Mouse (Mus musculus) embryonic facial prominence, embryonic 13.5 days (tissue): ENCODE results near the gene Asf1b. TPM values are rescaled to one million over a fixed set of nuclear protein-coding genes. Genes with fewer than 3 reads are reported as not detected.
A peak's percentile ranks its signal among the peaks of the same experiment; 100 is the strongest.

ENCODE experiments used
- ATAC-seq: fragments of 200-750 bp; cut with Nextera tagmentation; 2 replicates; pipeline ENCODE4 v1.8.0; 2017; ENCODE audit warnings: low read depth; ENCODE audit not compliant: insufficient number of reproducible peaks, insufficient read depth, low FRiP score, low TSS enrichment
- H3K27ac ChIP-seq: fragments of 300-500 bp; sonication (generic); 2 replicates; pipeline ENCODE4 v1.5.1; 2015; ENCODE audit warnings: moderate library complexity, mild to moderate bottlenecking, inconsistent platforms
- H3K27me3 ChIP-seq: fragments of 300-500 bp; sonication (generic); 2 replicates; pipeline ENCODE4 v1.6.1; 2015; ENCODE audit warnings: mild to moderate bottlenecking, inconsistent platforms
- H3K36me3 ChIP-seq: fragments of 300-500 bp; sonication (generic); 2 replicates; pipeline ENCODE4 v1.6.1; 2015; ENCODE audit warnings: mild to moderate bottlenecking, inconsistent platforms
- H3K4me1 ChIP-seq: fragments of 300-500 bp; sonication (generic); 2 replicates; pipeline ENCODE4 v1.6.1; 2015; ENCODE audit warnings: inconsistent platforms
- H3K4me2 ChIP-seq: fragments of 300-500 bp; sonication (generic); 2 replicates; pipeline ENCODE4 v1.6.1; 2015; ENCODE audit warnings: moderate library complexity, mild to moderate bottlenecking, inconsistent platforms
- H3K4me3 ChIP-seq: fragments of 300-500 bp; sonication (generic); 2 replicates; pipeline ENCODE4 v1.5.1; 2015; ENCODE audit warnings: mild to moderate bottlenecking, inconsistent platforms
- H3K9ac ChIP-seq: fragments of 300-500 bp; sonication (generic); 2 replicates; pipeline ENCODE4 v1.6.1; 2015; ENCODE audit warnings: mild to moderate bottlenecking, inconsistent platforms
- H3K9me3 ChIP-seq: fragments of 300-500 bp; sonication (generic); 2 replicates; pipeline ENCODE4 v1.6.1; 2016; ENCODE audit warnings: inconsistent platforms
- WGBS: fragments of 180-500 bp; shearing (Covaris S2); methylation state at CpG from one replicate; pipeline ENCODE4 v1.1.7; 2015; ENCODE audit warnings: mixed read lengths; 5-methylcytosine and 5-hydroxymethylcytosine counted together
- polyA plus RNA-seq: library from polyadenylated mRNA; unstranded; fragments of >200 nt; fragmentation: Nextera tagmentation; extraction: Ambion mirVana; gene quantifications from 2 replicates; pipeline ENCODE4 v1.2.1, GENCODE M21; 2015

The Asf1b gene
- polyA plus RNA-seq = 58.0 and 61.3 TPM in 2 replicates

GRCm38 (mm10) chr8:83955106-83955957 lies at the start of gene Asf1b, which contains the start of gene Gm10644:
Gene Asf1b (plus strand): TSS chr8:83955507.
Gene Gm10644 (minus strand): TSS chr8:83955205.
- under 1% methylated on average over 75 of the region's 75 CpGs for WGBS
- peak within 1 kb of the TSS; percentile 73 for H3K9ac ChIP-seq
- no peaks in the 10 kb centered on the region for H3K9me3 ChIP-seq
- H3K27me3 ChIP-seq = no peaks in the 10 kb centered on the region
- no peaks in the 10 kb centered on the region for H3K36me3 ChIP-seq
- peak within 1 kb of the TSS; percentile 48; the same call in 1 of the 2 replicates for H3K27ac ChIP-seq
- peak within 1 kb of the TSS; percentile 72 for H3K4me3 ChIP-seq
- ATAC-seq = peak; percentile 99
- peaks cover 17% of the 10 kb centered on the region for H3K4me1 ChIP-seq
- peak within 1 kb of the TSS; percentile 96 for H3K4me2 ChIP-seq

- no peak overlapping the region for H3K9ac ChIP-seq
- WGBS = 85% methylated on average over 6 of the region's 6 CpGs
- H3K9me3 ChIP-seq = no peaks in the 10 kb centered on the region
- H3K36me3 ChIP-seq = peaks cover 25% of the 10 kb centered on the region
- ATAC-seq = no peak
- peaks cover 60% of the 10 kb centered on the region for H3K4me1 ChIP-seq
- no peak overlapping the region for H3K27ac ChIP-seq
- H3K4me3 ChIP-seq = no peak overlapping the region
- H3K27me3 ChIP-seq = no peaks in the 10 kb centered on the region
- no peak overlapping the region for H3K4me2 ChIP-seq
Measured at GRCm38 (mm10) chr8:83908583-83908982, 46.7 kb upstream of the Asf1b start.

- Histone ChIP-seq H3K4me2 (no peak overlapping the region), H3K27ac (no peak overlapping the region), H3K9me3 (no peaks in the 10 kb centered on the region), H3K9ac (0 out of 2 replicates have a peak overlapping the region, but pooled peaks have one; percentile 27), H3K4me1 (peaks cover 60% of the 10 kb centered on the region), H3K27me3 (no peaks in the 10 kb centered on the region), H3K36me3 (peaks cover 25% of the 10 kb centered on the region), H3K4me3 (no peak overlapping the region)
- 52% methylated on average over 8 of the region's 8 CpGs for WGBS
- ATAC-seq = no peak
Measured at GRCm38 (mm10) chr8:83909311-83909710, 46.0 kb upstream of the Asf1b start.

- Histone ChIP-seq H3K27ac (no peak overlapping the region), H3K36me3 (peaks cover 20% of the 10 kb centered on the region; the same call in 1 of the 2 replicates), H3K4me1 (peaks cover 59% of the 10 kb centered on the region), H3K9me3 (no peaks in the 10 kb centered on the region), H3K4me3 (no peak overlapping the region), H3K27me3 (no peaks in the 10 kb centered on the region), H3K9ac (no peak overlapping the region), H3K4me2 (no peak overlapping the region)
- no peak for ATAC-seq
- WGBS = 74% methylated on average over 5 of the region's 5 CpGs
Measured at GRCm38 (mm10) chr8:83911809-83912731, 43.2 kb upstream of the Asf1b start.

- Histone ChIP-seq H3K9ac (no peak overlapping the region), H3K36me3 (peaks cover 36% of the 10 kb centered on the region), H3K4me2 (no peak overlapping the region), H3K4me3 (no peak overlapping the region), H3K9me3 (no peaks in the 10 kb centered on the region), H3K27ac (no peak overlapping the region), H3K27me3 (no peaks in the 10 kb centered on the region), H3K4me1 (peaks cover 51% of the 10 kb centered on the region)
- WGBS = 91% methylated on average over 3 of the region's 3 CpGs
- no peak for ATAC-seq
Measured at GRCm38 (mm10) chr8:83914232-83914631, 41.1 kb upstream of the Asf1b start.

- no peak for ATAC-seq
- H3K9ac ChIP-seq = no peak overlapping the region
Measured at GRCm38 (mm10) chr8:83914860-83915259, 40.4 kb upstream of the Asf1b start.

GRCm38 (mm10) chr8:83916015-83916414 lies 39.3 kb upstream of the Asf1b start:
- Histone ChIP-seq H3K27me3 (no peaks in the 10 kb centered on the region), H3K9me3 (no peaks in the 10 kb centered on the region), H3K4me3 (no peak overlapping the region), H3K36me3 (peaks cover 49% of the 10 kb centered on the region), H3K4me1 (peaks cover 35% of the 10 kb centered on the region), H3K4me2 (no peak overlapping the region), H3K27ac (no peak overlapping the region), H3K9ac (no peak overlapping the region)
- WGBS = 71% methylated on average over 5 of the region's 5 CpGs
- no peak for ATAC-seq

More at GRCm38 (mm10) chr8:83914860-83915259, 40.4 kb upstream of the Asf1b start:
- H3K9me3 ChIP-seq = no peaks in the 10 kb centered on the region
- H3K36me3 ChIP-seq = peaks cover 38% of the 10 kb centered on the region
- H3K4me2 ChIP-seq = no peak overlapping the region
- H3K27me3 ChIP-seq = no peaks in the 10 kb centered on the region
- 34% methylated on average over 5 of the region's 5 CpGs for WGBS
- no peak overlapping the region for H3K4me3 ChIP-seq
- no peak overlapping the region for H3K27ac ChIP-seq
- peaks cover 45% of the 10 kb centered on the region for H3K4me1 ChIP-seq

GRCm38 (mm10) chr8:83917566-83917965 lies 37.7 kb upstream of the Asf1b start:
- no peak overlapping the region for H3K9ac ChIP-seq
- no peak overlapping the region for H3K4me2 ChIP-seq
- peaks cover 24% of the 10 kb centered on the region for H3K4me1 ChIP-seq
- peaks cover 60% of the 10 kb centered on the region for H3K36me3 ChIP-seq
- 73% methylated on average over 6 of the region's 6 CpGs for WGBS
- ATAC-seq = no peak
- H3K9me3 ChIP-seq = no peaks in the 10 kb centered on the region
- no peaks in the 10 kb centered on the region for H3K27me3 ChIP-seq
- no peak overlapping the region for H3K27ac ChIP-seq
- H3K4me3 ChIP-seq = no peak overlapping the region

GRCm38 (mm10) chr8:83921558-83921957 lies 33.7 kb upstream of the Asf1b start:
- Histone ChIP-seq H3K4me3 (no peak overlapping the region), H3K4me2 (no peak overlapping the region), H3K9me3 (no peaks in the 10 kb centered on the region), H3K36me3 (peaks cover 91% of the 10 kb centered on the region), H3K27me3 (no peaks in the 10 kb centered on the region), H3K9ac (no peak overlapping the region), H3K4me1 (no peaks in the 10 kb centered on the region), H3K27ac (no peak overlapping the region)
- WGBS = 74% methylated on average over 3 of the region's 3 CpGs
- no peak; the same call in 1 of the 2 replicates for ATAC-seq

- no peaks in the 10 kb centered on the region for H3K4me1 ChIP-seq
- no peak overlapping the region for H3K4me2 ChIP-seq
- no peak overlapping the region for H3K4me3 ChIP-seq
- H3K27ac ChIP-seq = no peak overlapping the region
- no peak for ATAC-seq
- no peaks in the 10 kb centered on the region for H3K9me3 ChIP-seq
- no peaks in the 10 kb centered on the region for H3K27me3 ChIP-seq
- H3K36me3 ChIP-seq = peaks cover 94% of the 10 kb centered on the region
- H3K9ac ChIP-seq = no peak overlapping the region
- WGBS = 89% methylated on average over 8 of the region's 8 CpGs
Measured at GRCm38 (mm10) chr8:83922727-83923126, 32.6 kb upstream of the Asf1b start.

- Histone ChIP-seq H3K36me3 (peaks cover 95% of the 10 kb centered on the region), H3K9ac (no peak overlapping the region), H3K4me3 (no peak overlapping the region), H3K4me2 (no peak overlapping the region), H3K27ac (no peak overlapping the region), H3K4me1 (no peaks in the 10 kb centered on the region), H3K9me3 (no peaks in the 10 kb centered on the region), H3K27me3 (no peaks in the 10 kb centered on the region)
- WGBS = 87% methylated on average over 5 of the region's 5 CpGs
- no peak for ATAC-seq
Measured at GRCm38 (mm10) chr8:83924585-83924984, 30.7 kb upstream of the Asf1b start.
